Mouse (Mus musculus): ENCODE data around the gene Mcts2.

- TF ChIP-seq POLR2A (IDR thresholded peaks at IDR 0.05; ENCODE audit: borderline replicate concordance, insufficient read depth, low read length) (no peak), CTCF (IDR thresholded peaks at IDR 0.05; ENCODE audit: borderline replicate concordance, insufficient read depth, low read depth, low read length) (no peak)
Observed at GRCm38 (mm10) chr2:152694708-152695107, 7.9 kb downstream of the Mcts2 start.
